Mouse (Mus musculus) forebrain, embryonic 16.5 days (tissue): ENCODE results near the gene Cyp2c23. TPM values are rescaled to one million over a fixed set of nuclear protein-coding genes. Genes with fewer than 3 reads are reported as not detected.

Source experiments
- ATAC-seq: fragments of 200-750 bp; cut with Nextera tagmentation; 2 replicates; pipeline ENCODE4 v1.8.0; 2017; ENCODE audit warnings: mild to moderate bottlenecking, moderate library complexity
- H3K27ac ChIP-seq: fragments of 300-500 bp; sonication (generic); 2 replicates; pipeline ENCODE4 v1.5.1; 2014; ENCODE audit warnings: low read length, control low read depth
- H3K27me3 ChIP-seq: fragments of 300-500 bp; sonication (generic); replicated peaks from 2 replicates; pipeline ENCODE4 v1.6.1; 2014; ENCODE audit warnings: low read length; ENCODE audit not compliant: control insufficient read depth, insufficient read depth
- H3K36me3 ChIP-seq: fragments of 300-500 bp; sonication (generic); 2 replicates; pipeline ENCODE4 v1.6.1; 2014; ENCODE audit not compliant: control insufficient read depth, insufficient read depth
- H3K4me1 ChIP-seq: fragments of 300-500 bp; sonication (generic); replicated peaks from 2 replicates; pipeline ENCODE4 v1.6.1; 2014; ENCODE audit warnings: low read length; ENCODE audit not compliant: control insufficient read depth, insufficient read depth
- H3K4me2 ChIP-seq: fragments of 300-500 bp; sonication (generic); 2 replicates; pipeline ENCODE4 v1.6.1; 2014; ENCODE audit warnings: mild to moderate bottlenecking, low read length, control low read depth
- H3K4me3 ChIP-seq: fragments of 300-500 bp; sonication (generic); replicated peaks from 2 replicates; pipeline ENCODE4 v1.5.1; 2014; ENCODE audit warnings: mild to moderate bottlenecking, low read length, control low read depth
- H3K9ac ChIP-seq: fragments of 300-500 bp; sonication (generic); replicated peaks from 2 replicates; pipeline ENCODE4 v1.6.1; 2014; ENCODE audit warnings: low read depth, low read length, control low read depth
- H3K9me3 ChIP-seq: fragments of 300-500 bp; sonication (generic); 2 replicates; pipeline ENCODE4 v1.6.1; 2016; ENCODE audit warnings: low read length; ENCODE audit not compliant: control insufficient read depth
- WGBS: fragments of 180-500 bp; shearing (Covaris S2); extraction: QIAGEN DNeasy Blood & Tissue Kit; methylation state at CpG from one replicate; pipeline ENCODE4 v1.1.7; 2014; 5-methylcytosine and 5-hydroxymethylcytosine counted together
- polyA plus RNA-seq: library from polyadenylated mRNA; unstranded; fragments of >200 nt; fragmentation: Nextera tagmentation; extraction: Ambion mirVana; gene quantifications from 2 replicates; pipeline ENCODE4 v1.2.1, GENCODE M21; 2015

Cyp2c23 gene
- polyA plus RNA-seq: not detected in 2 replicates

- no peak within 1 kb of the TSS for H3K9ac ChIP-seq
- no peaks in the 10 kb centered on the region for H3K9me3 ChIP-seq
- no peak within 1 kb of the TSS for H3K27ac ChIP-seq
- H3K27me3 ChIP-seq: no peaks in the 10 kb centered on the region
- no peak within 1 kb of the TSS for H3K4me2 ChIP-seq
- ATAC-seq: no peak
- H3K4me3 ChIP-seq: no peak within 1 kb of the TSS
- 74% methylated on average over 6 of the region's 8 CpGs for WGBS
- H3K36me3 ChIP-seq: 0 out of 2 replicates have a peak, but pooled peaks cover 2% of the 10 kb centered on the region
- no peaks in the 10 kb centered on the region for H3K4me1 ChIP-seq
These were observed at the start of gene Cyp2c23 for GRCm38 (mm10) chr19:44028972-44029371. Gene Cyp2c23, minus strand, starts transcription at chr19:44029208.

DNA sequence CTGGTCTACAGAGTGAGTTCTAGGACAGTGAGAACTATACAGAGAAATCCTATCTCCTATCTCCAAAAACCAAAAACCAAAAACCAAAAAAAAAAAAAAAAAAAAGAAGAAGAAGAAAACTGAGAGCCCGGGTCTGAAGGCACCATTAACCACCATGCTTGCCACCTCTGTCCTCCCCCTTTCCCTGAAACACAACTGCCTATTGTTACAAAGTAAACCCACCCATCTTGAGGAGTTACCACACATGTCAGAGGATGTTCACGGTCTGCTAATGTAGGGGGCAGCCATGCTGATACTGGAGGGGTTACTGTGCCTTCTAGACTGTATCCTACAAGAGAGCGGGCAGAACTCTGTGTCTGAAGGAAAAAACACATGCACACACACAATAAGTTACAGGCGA is 48.0 kb upstream of the Cyp2c23 start:
- H3K4me3 ChIP-seq: no peak overlapping the region
- H3K9me3 ChIP-seq: no peaks in the 10 kb centered on the region
- no peak overlapping the region for H3K27ac ChIP-seq
- no peaks in the 10 kb centered on the region for H3K4me1 ChIP-seq
- H3K27me3 ChIP-seq: no peaks in the 10 kb centered on the region
- no peak overlapping the region for H3K4me2 ChIP-seq
- H3K36me3 ChIP-seq: peaks cover 13% of the 10 kb centered on the region
- ATAC-seq: no peak
- 93% methylated on average over 4 of the region's 4 CpGs for WGBS
- H3K9ac ChIP-seq: no peak overlapping the region

DNA sequence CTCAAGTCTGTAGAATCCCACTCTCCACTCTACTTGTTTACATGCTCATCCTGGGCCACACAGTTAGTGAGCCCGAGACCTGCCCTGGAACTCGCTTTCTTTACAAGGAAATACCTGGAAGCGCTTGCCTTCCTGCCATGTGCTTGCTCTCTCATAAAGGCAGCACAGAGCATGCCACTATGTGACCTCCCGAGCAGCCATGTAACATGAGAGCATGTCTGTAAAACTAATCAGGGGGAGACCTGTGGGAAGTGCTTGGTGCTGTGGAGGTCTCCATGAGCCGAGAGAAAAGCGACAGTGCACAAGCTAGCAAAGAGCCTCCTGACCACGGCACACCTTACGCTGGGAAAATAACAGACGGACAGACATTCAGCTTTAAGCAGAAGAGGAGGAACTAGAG is 47.4 kb upstream of the Cyp2c23 start:
- Histone ChIP-seq H3K9ac (no peak overlapping the region), H3K4me1 (no peaks in the 10 kb centered on the region), H3K36me3 (peaks cover 13% of the 10 kb centered on the region), H3K27ac (no peak overlapping the region), H3K4me2 (no peak overlapping the region), H3K9me3 (no peaks in the 10 kb centered on the region), H3K27me3 (no peaks in the 10 kb centered on the region), H3K4me3 (no peak overlapping the region)
- ATAC-seq: no peak
- 94% methylated on average over 9 of the region's 9 CpGs for WGBS

GRCm38 (mm10) chr19:44074986-44075385 is 46.0 kb upstream of the Cyp2c23 start:
- Histone ChIP-seq H3K4me1 (peaks cover under 1% of the 10 kb centered on the region), H3K4me2 (no peak overlapping the region), H3K9me3 (no peaks in the 10 kb centered on the region), H3K27me3 (no peaks in the 10 kb centered on the region), H3K27ac (no peak overlapping the region), H3K9ac (no peak overlapping the region), H3K36me3 (peaks cover 13% of the 10 kb centered on the region), H3K4me3 (no peak overlapping the region)
- ATAC-seq: no peak
- WGBS: 83% methylated on average over 11 of the region's 11 CpGs

GRCm38 (mm10) chr19:44071166-44071565 is 42.2 kb upstream of the Cyp2c23 start:
- no peak overlapping the region for H3K9ac ChIP-seq
- no peak overlapping the region for H3K27ac ChIP-seq
- H3K4me3 ChIP-seq: no peak overlapping the region
- peaks cover 5% of the 10 kb centered on the region; the same call in 1 of the 2 replicates for H3K36me3 ChIP-seq
- no peak overlapping the region for H3K4me2 ChIP-seq
- no peaks in the 10 kb centered on the region for H3K9me3 ChIP-seq
- no peaks in the 10 kb centered on the region for H3K27me3 ChIP-seq
- H3K4me1 ChIP-seq: peaks cover 18% of the 10 kb centered on the region
- ATAC-seq: no peak
- WGBS: 57% methylated on average over 5 of the region's 5 CpGs

- H3K4me3 ChIP-seq: peak overlapping the region; percentile 87
- WGBS: 5% methylated on average over 4 of the region's 4 CpGs
- H3K4me2 ChIP-seq: peak overlapping the region; percentile 74
- peaks cover 5% of the 10 kb centered on the region; the same call in 1 of the 2 replicates for H3K36me3 ChIP-seq
- ATAC-seq: no peak
- H3K27ac ChIP-seq: peak overlapping the region; percentile 52
- H3K4me1 ChIP-seq: peaks cover 18% of the 10 kb centered on the region
- H3K9me3 ChIP-seq: no peaks in the 10 kb centered on the region
- H3K27me3 ChIP-seq: no peaks in the 10 kb centered on the region
- peak overlapping the region; percentile 85 for H3K9ac ChIP-seq
These were observed 40.9 kb upstream of the Cyp2c23 start for GRCm38 (mm10) chr19:44069914-44070232.

DNA sequence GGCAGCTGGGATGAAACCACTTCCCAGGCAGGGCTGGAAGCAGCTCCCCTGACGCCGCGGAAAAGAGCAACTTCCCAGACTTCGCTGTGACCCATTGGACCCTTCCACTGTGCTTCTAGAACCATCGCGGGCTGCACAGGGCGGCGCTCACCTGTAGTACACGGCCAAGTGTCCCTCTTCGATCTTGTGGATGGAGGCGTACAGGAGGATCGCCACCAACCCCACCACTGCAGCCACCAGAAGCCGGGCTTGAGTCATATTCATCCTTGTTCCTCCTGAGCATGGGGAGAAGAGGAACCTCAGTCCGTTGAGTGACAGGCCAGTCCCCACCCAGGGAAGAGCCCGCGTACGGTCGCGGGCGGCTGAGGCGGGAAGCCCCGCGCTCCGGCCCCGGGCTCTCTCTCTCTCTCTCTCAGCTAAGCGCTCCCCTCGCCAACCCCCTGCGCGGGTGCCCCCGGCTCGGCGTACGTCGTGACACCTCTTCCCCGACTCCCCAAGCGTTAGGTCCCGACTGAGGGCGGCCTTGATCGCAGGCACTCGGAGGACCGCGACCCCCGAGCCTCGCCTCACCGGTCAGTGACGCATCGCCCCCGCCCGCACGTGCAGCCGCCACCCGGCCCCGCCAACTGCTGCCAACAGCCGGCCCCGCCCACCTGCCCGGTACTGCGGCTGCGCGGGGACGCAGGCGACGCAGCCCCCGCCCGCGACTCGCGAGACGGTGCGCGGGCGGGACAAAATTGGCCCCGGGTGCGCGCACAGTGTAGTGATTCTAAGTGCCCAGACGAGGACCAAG is 40.3 kb upstream of the Cyp2c23 start, which contains the start of gene Erlin1:
Gene Erlin1, minus strand, starts transcription at position 665 of the 793 bp plus-strand sequence.
- H3K4me3 ChIP-seq: peak within 1 kb of the TSS; percentile 87
- ATAC-seq: peak; percentile 95
- peak within 1 kb of the TSS; percentile 52 for H3K27ac ChIP-seq
- H3K36me3 ChIP-seq: peaks cover 5% of the 10 kb centered on the region; the same call in 1 of the 2 replicates
- no peaks in the 10 kb centered on the region for H3K9me3 ChIP-seq
- peaks cover 18% of the 10 kb centered on the region for H3K4me1 ChIP-seq
- H3K27me3 ChIP-seq: no peaks in the 10 kb centered on the region
- H3K4me2 ChIP-seq: peak within 1 kb of the TSS; percentile 74
- peak within 1 kb of the TSS; percentile 85 for H3K9ac ChIP-seq
- WGBS: under 1% methylated on average over 75 of the region's 75 CpGs

DNA sequence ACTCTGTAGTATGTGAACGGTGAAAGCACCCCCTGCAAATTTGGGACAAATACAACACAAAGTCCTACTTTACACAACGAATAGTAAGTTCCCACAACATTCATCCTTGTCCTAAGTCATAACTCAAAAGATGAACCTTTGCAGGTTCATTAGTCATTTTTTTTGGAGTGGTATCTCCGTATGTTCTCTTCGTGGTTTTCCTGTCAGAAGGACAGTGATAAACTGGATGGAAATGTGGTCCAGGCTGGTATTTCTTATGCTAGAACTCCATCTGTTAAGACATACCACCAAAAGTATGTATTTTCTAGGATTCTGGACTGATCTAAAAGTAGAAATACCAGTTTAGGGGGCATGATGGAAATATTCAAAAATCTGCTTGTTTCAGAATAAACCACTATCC is 39.2 kb upstream of the Cyp2c23 start:
- no peak for ATAC-seq
- no peak overlapping the region for H3K27ac ChIP-seq
- no peaks in the 10 kb centered on the region for H3K27me3 ChIP-seq
- H3K4me1 ChIP-seq: peaks cover 18% of the 10 kb centered on the region
- peak overlapping the region; percentile 74 for H3K4me2 ChIP-seq
- H3K4me3 ChIP-seq: peak overlapping the region; percentile 87
- 86% methylated on average over 4 of the region's 4 CpGs for WGBS
- H3K9ac ChIP-seq: no peak overlapping the region
- H3K36me3 ChIP-seq: peaks cover 5% of the 10 kb centered on the region; the same call in 1 of the 2 replicates
- no peaks in the 10 kb centered on the region for H3K9me3 ChIP-seq

DNA sequence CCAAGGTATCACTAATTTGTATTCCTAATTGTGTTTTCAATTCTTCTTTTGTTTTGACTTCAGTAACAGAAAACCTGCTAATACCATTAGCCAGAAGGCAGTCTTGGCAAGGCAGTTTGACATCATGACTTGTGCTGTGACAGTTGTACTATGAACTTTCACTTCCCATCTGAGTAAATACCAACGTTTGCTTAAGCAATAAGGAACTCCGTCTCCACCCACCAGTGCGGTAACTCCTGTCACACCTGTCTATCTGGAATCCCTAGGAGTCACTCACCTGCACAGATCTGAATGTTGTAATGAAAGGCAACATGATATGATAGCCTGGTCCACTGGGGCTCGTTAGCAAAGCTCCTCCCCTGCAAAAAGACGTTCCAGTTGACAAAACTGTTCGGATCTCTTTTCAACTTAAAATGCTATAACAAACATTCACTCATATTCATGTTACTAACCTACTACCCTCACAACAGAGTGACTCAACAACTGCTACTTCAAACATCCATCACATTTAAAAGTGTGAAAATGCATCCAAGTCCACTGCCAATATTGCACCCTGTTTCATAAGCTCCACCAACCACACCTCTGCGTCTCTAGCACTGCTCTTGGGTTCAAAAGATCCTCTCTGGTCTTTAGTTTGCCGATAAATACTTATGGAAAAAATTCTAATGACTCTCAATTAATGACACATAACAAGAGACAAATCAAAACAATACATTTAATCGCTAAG is 38.5 kb upstream of the Cyp2c23 start:
- peaks cover 18% of the 10 kb centered on the region for H3K4me1 ChIP-seq
- H3K36me3 ChIP-seq: 0 out of 2 replicates have a peak, but pooled peaks cover 3% of the 10 kb centered on the region
- no peak for ATAC-seq
- H3K4me2 ChIP-seq: no peak overlapping the region
- no peak overlapping the region for H3K4me3 ChIP-seq
- 73% methylated on average over 9 of the region's 9 CpGs for WGBS
- no peaks in the 10 kb centered on the region for H3K9me3 ChIP-seq
- H3K9ac ChIP-seq: no peak overlapping the region
- no peak overlapping the region for H3K27ac ChIP-seq
- H3K27me3 ChIP-seq: no peaks in the 10 kb centered on the region
